Mouse (Mus musculus) right cerebral cortex, adult 18-20 months (tissue): ENCODE measurements around the gene Irf7.
A peak's percentile ranks its signal among the peaks of the same experiment; 100 is the strongest.

Experiments
- DNase-seq: peaks from one replicate; pipeline ENCODE4 v3.0.0; 2022; ENCODE audit warnings: mixed read lengths

Gene Irf7

DNA sequence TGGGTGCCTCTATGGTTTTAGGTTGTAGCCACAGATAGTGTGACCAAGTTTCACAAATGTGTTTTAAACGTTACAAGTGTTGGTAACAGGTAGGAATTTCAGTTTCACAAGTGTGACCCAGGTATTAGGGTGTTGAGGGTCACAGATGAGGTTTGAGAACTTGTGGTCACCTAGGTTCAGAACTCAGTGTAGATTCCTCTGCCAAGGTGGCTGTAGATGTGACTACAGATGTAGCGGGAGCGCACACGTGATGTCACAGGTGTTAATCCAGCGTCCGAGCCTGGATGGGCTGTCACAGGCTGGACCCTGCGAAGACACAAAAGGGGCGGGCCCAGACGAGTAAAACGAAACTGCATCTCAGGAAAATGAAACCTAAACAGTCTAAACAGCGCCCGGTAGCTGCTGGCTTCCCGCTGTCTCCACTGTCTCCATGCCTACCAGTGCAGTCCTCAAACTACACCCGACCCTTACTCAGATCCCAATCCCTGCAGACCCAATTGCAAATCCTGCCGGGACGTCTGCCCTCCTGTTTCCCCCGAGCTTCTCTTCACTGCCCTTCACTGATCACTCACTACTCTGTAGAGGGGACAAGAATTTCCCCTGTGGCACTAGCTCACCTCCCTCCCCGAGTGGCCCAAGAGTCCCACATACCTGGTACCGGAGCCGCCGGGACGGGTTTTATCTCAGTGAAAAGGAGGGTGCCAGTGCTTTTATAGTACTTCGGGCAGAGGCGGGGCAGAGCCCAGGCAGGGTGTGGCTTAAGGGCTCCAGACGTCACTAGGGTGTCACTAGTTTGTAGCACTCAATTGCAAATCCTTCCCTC, at the start of gene Irf7:
Irf7 (minus strand) TSS at position 743 of the 823 bp plus-strand sequence.
- no peak for DNase-seq

GRCm38 (mm10) chr7:141315974-141316373, 49.7 kb upstream of the Irf7 start:
- DNase-seq = peak; percentile 58

DNA sequence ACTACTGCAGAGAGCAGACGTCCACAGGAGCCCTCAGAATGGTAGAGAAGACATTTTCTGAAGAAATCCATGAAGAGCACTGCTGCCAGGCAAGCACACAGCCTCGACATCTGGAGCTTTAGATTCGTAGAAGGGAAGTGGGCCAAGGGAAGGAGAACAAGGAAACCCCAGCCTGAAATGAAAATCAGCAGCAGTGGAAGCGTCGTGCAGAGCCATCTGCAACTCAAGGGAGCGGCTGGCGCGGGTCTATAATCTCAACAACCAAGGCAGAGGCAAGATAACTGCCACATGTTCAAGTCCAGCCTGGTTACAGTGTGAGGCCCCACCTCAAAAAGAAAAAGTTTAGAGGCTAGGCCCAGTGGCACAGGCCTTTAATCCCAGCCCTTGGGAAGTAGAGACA, 48.8 kb upstream of the Irf7 start:
- DNase-seq = no peak

DNA sequence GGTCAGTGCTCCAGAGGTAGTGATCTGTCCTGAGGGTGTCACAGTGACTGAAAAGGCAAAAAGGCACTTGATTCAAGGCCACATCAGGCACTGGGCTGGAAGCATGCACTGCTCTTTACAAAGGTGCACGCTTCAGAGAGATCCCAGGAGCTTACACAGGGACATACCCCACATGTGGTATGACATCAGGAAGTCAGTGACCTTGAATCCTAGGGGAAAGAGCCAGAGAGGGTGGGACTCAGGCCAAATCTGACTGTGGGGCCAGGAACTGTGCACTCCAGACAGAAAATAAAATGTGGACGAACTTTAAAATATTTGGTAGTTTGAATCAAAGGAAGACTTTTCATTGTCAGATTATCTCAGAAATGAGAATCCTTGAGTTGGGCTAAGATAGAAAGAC, 48.1 kb upstream of the Irf7 start:
- DNase-seq = no peak

DNA sequence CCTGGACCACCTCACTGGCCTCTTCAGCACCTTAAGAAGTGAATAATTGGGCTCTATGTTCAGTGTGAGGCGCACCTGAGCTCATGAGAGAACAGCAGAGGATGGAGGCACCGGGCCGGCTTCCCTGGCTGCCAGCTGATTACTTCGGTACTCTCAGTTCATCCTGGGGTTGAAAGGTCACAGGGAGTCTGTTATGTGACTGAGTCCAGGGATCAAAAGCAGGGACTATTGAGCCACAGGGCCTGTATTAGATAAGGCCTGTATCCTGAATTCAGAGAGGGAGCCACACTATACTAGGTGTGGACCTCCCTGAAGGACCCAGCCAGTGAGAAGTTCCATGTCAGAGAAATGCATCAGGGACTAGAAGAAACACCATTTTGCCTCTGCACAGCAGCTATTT, 38.3 kb upstream of the Irf7 start:
- no peak for DNase-seq

DNA sequence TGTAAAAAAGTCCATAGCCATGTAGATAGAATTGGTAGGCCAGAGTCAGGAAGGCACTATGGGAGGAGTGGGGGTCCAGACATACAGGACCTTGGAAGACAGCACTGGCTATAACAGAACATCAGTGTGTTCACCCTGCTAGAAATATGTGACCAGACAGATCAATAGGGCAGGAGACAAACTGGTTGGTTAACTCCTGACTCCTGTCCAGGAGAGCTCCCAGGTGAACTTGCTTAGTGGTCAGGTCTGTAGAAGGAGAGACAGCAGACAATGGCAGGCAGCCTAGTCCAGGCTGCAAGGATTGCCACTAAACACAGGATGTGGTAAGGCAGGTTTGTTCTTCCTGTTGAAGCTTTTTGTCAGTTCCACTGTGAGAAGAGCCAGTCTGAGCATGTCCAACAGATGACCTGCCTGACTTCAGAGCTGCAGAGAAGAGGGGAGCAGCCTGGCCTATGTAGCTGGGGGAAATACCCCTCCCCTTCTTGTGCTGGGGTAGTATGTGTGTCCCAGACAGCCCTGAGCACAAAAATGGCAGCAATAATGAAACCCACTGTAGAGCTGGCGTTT, 36.5 kb upstream of the Irf7 start:
- DNase-seq = no peak

DNA sequence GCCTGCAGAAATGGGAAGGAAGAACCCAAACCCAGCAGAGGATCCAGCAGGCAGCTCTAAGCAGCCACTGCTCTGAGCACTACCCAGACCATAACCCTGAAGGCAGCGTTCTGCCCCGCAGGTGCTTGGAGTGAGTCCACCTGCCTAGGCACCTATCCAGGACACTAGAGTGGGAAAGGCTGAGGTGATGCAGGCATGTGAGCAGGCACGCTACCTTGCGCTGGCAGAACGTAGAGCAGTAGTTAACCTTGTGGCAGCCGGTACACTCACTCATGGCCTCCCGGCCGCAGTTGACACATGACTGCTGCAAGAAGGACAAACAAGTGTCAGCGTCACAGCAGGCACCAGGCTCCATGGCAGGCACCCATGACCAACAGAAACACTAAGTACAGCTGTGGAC, 35.1 kb upstream of the Irf7 start:
- DNase-seq = no peak

DNA sequence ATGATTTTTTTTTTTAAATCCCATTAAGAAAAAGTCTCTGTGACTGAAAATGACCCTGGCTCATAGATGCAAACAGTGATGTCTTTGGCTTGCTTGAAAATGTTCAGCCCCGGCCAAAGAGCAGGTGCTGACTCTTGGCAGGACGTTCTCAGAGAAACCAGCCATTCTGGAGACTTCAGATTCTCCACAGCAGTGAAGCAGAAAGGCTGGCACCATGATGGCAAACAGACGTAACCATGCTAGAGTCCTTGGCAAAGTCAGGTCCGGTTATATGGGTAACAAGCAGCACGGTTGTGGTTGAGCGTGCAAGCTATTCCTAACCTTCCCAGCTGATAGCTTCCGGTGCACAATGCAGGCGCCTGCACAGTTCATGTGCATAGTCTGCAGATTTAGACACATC, 32.9 kb upstream of the Irf7 start:
- no peak for DNase-seq

DNA sequence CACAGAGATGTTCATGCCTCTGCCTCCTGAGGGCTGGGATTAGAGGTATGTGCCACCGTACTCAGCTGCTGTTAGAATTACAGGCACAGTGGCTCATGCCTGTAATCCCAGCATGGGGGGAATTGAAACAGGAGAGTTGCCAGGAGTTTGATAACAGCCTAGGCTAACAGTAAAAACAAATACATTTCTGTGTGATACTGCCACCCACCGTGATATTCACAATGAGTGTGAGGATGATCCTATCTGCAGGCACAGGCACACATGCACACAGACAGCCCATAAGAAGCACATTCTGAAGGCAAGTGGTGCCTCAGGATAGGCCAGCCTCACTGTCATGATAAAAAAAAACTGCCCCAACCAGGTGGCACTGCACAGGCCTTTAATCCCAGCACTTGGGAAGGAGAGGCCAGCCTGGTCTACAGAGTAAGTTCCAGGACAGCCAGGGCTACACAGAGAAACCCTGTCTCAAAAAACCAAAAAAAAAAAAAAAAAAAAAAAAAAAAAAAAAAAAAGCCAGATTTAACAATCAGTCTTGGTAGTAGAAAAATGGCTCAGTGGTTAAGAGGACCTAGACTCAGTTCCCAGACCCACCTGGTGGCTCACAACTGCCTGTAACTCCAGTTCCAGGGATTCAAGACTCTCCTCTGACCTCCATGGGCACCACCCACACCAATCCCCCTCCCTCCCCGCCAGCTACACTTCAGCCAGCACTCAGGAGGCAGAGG, 31.8 kb upstream of the Irf7 start:
- DNase-seq = no peak

DNA sequence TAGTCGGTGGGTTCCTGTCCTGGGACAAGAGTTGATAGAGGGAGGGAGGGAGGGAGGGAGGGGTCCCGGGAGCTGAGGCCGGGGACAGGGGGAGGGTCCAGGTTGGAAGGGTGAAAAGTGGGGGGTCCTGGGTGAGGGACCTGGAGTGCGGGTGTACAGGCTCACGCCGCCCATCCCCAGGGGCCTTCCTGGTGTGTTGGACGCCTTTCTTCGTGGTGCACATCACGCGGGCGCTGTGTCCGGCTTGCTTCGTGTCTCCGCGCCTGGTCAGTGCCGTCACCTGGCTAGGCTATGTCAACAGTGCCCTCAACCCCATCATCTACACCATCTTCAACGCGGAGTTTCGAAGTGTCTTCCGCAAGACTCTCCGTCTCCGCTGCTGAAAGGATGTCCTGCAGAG, 28.2 kb upstream of the Irf7 start:
- DNase-seq = no peak

- no peak for DNase-seq
Measured at GRCm38 (mm10) chr7:141293852-141294471, 27.7 kb upstream of the Irf7 start.

DNA sequence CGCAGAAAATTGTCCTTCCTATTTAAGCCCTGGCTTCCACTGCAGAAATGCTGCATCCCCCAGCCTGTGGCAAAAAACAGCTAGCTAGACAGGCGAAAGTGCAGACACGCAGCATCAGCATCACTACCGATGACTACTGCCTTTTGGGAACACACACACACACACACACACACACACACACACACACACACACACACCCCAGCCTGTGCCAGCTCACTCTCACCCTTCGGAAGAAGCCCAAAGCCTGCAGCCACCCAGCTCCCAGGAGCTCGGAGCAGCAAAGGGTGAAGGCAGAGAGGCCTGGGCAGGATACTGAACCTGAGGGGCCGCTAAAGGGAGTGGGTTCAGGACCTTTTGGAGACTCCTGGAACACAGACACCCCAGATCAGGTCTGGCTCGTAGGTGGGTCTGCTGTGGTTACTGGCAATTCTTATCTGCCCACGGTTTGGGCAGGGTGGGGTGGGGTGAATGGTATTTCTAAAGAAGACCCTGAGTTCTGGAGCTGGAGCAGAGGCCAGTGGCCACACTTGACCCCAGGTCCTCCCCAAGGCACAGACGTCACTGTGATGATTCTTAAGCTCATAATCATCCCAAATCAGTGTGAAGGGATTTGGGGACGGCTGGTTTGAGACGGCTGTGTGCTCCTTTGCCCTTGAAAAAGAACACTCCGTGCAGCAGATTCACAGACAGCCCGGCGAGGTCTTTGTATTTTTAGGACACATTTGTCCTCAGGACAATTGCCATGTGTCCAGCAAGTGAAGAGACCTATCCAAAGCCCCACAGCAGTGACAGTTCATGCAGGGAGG, 26.5 kb upstream of the Irf7 start:
- DNase-seq = no peak

DNA sequence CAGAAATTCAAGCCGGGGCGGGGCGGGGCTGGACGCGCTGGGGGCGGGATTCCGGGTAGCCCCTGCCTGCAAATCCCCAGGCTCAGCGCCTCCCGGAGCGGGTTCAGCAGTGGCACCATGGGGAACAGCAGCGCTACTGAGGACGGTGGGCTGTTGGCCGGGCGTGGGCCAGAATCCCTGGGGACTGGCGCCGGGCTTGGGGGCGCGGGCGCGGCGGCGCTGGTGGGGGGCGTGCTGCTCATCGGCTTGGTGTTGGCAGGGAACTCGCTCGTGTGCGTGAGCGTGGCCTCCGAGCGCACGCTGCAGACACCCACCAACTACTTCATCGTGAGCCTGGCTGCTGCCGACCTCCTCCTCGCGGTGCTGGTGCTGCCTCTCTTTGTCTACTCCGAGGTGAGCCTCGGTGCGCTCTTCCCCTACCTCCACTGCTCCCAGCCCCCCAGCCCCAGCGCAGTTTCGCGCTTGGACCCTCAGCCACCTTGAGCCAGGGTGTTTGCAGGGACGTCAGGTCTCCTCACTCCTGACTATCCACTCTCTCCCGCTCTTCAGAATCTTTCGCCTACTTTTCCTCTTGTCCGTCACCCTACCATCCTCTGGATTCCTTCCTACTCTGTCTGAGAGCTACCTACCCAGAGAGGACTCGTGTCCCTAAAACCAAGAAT, 25.8 kb upstream of the Irf7 start, which contains the start of gene Drd4:
Drd4 (plus strand) TSS at position 86 of the 662 bp plus-strand sequence.
- DNase-seq = peak; percentile 31

- DNase-seq = no peak
Measured at GRCm38 (mm10) chr7:141288042-141288441, 21.8 kb upstream of the Irf7 start.

DNA sequence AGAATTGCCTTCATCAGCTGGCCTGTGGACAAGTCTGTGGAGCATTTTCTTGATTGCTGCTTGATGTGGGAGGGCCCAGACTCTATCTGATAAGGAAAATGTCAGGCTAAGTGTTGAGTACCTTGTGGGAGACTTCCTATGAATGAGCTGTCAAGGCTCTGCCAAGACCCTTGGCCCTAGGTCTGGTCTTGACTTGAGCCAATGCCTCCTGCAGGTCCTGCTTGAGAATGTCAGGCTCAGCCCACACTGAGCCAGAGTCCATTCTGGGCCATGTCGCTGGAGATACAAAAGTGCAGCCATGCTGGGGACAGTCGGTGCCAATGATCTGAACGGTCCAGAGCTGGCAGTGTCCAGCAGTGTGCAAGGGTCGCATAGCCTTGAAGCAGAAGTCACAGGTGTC, 16.5 kb upstream of the Irf7 start:
- no peak for DNase-seq

DNA sequence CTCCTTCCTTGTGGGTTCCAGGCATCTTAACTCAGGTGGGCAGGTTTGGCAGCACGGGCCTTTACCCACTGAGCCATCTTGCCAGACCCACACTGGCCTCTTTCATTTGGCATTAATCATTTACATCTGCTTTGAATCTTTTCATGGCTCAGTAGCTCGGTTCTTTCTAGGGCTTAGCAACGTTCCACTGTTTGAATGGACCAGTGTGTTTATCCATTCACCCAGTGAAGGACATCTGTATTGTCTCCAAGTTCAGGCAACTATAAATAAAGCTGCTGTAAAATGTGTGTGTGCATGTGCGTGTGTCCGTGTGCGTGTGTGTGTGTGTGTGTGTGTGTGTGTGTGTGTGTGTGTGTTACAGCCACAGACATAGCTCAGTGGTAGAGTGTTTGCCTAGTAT, 15.2 kb upstream of the Irf7 start:
- no peak for DNase-seq

- DNase-seq = no peak
Measured at GRCm38 (mm10) chr7:141278766-141279590, 12.7 kb upstream of the Irf7 start, which contains the start of gene Sct. Gene Sct, minus strand, starts transcription at chr7:141279133.

- no peak for DNase-seq
Measured at GRCm38 (mm10) chr7:141277701-141278678, 11.7 kb upstream of the Irf7 start.

- DNase-seq = no peak
Measured at GRCm38 (mm10) chr7:141276546-141276945, 10.3 kb upstream of the Irf7 start, which contains the start of gene Cdhr5. Gene Cdhr5, minus strand, starts transcription at chr7:141276786.

- no peak for DNase-seq
Measured at GRCm38 (mm10) chr7:141275356-141275755, 9.1 kb upstream of the Irf7 start.
